Mouse (Mus musculus): Measurements from ENCODE around the gene Ripor1. TPM values are rescaled to one million over a fixed set of nuclear protein-coding genes. Genes with fewer than 3 reads are reported as not detected.

Gene Ripor1
- polyA plus RNA-seq, 1 experiment from 2014 or later, result 28.5 TPM

- peak; percentile 58 for DNase-seq (ENCODE audit: low spot score)
Measured at GRCm38 (mm10) chr8:105624401-105624800, 19.3 kb downstream of the Ripor1 start.

- DNase-seq (ENCODE audit: low spot score), result no peak
Measured at GRCm38 (mm10) chr8:105624831-105625230, 19.8 kb downstream of the Ripor1 start.

GRCm38 (mm10) chr8:105626086-105626485 lies 21.0 kb downstream of the Ripor1 start:
- no peak for DNase-seq (ENCODE audit: low spot score)

GRCm38 (mm10) chr8:105629337-105629736 lies 24.3 kb downstream of the Ripor1 start:
- DNase-seq (ENCODE audit: low spot score), result no peak

- DNase-seq (ENCODE audit: low spot score), result peak; percentile 41
Measured at GRCm38 (mm10) chr8:105634771-105635458, 29.9 kb downstream of the Ripor1 start.

GRCm38 (mm10) chr8:105635481-105635880 lies 30.4 kb downstream of the Ripor1 start:
- DNase-seq (ENCODE audit: low spot score), result no peak

GRCm38 (mm10) chr8:105636018-105636962 lies 31.2 kb downstream of the Ripor1 start, which contains the start of gene Ctcf:
Gene Ctcf (plus strand): TSS chr8:105636568.
- peak; percentile 96 for DNase-seq (ENCODE audit: low spot score)

GRCm38 (mm10) chr8:105636963-105637510 lies 32.0 kb downstream of the Ripor1 start, which contains the start of gene Agrp:
Gene Agrp (minus strand): TSS chr8:105637393.
- peak; percentile 74 for DNase-seq (ENCODE audit: low spot score)

GRCm38 (mm10) chr8:105637601-105638041 lies 32.6 kb downstream of the Ripor1 start:
- peak; percentile 42 for DNase-seq (ENCODE audit: low spot score)

- DNase-seq (ENCODE audit: low spot score), result peak; percentile 55
Measured at GRCm38 (mm10) chr8:105638510-105638909, 33.5 kb downstream of the Ripor1 start.

GRCm38 (mm10) chr8:105639835-105640234 lies 34.8 kb downstream of the Ripor1 start:
- no peak for DNase-seq (ENCODE audit: low spot score)

- DNase-seq (ENCODE audit: low spot score), result no peak
Measured at GRCm38 (mm10) chr8:105640511-105640910, 35.5 kb downstream of the Ripor1 start.

- no peak for DNase-seq (ENCODE audit: low spot score)
Measured at GRCm38 (mm10) chr8:105645205-105645604, 40.1 kb downstream of the Ripor1 start.

GRCm38 (mm10) chr8:105648929-105649328 lies 43.9 kb downstream of the Ripor1 start:
- DNase-seq (ENCODE audit: low spot score), result no peak

- DNase-seq (ENCODE audit: low spot score), result no peak
Measured at GRCm38 (mm10) chr8:105657641-105658040, 52.6 kb downstream of the Ripor1 start.

- peak; percentile 69 for DNase-seq (ENCODE audit: low spot score)
Measured at GRCm38 (mm10) chr8:105661167-105661566, 56.1 kb downstream of the Ripor1 start.

MicroRNA genes within 50 kb of the gene (microRNA counts, 519-probe panel; counts per million panel counts)
- microRNA mmu-miR-1966, result 473 counts per million, percentile 71 among the panel's probes with 10 or more counts

Small RNAs within 50 kb of the gene (microRNA-seq; reads per million reads assigned to microRNA genes)
- gene Mir1966 (ENCODE audit: borderline number of aligned reads), result not detected

Other genes starting within 250 kb of the Ripor1 start
- gene Plekhg4, start 232.0 kb upstream of the Ripor1 start, polyA plus RNA-seq (2015; fragmentation: Nextera tagmentation; extraction: Ambion mirVana), result 0.09 and 0.21 TPM in 2 replicates
- 0.04 and 0.31 TPM in 2 replicates for gene Kctd19, start 191.8 kb upstream of the Ripor1 start, polyA plus RNA-seq (2015; fragmentation: Nextera tagmentation; extraction: Ambion mirVana)
- 0.28 and 0.47 TPM in 2 replicates for gene Lrrc36, start 191.7 kb upstream of the Ripor1 start, polyA plus RNA-seq (2015; fragmentation: Nextera tagmentation; extraction: Ambion mirVana)
- gene Tppp3, start 133.7 kb upstream of the Ripor1 start, polyA plus RNA-seq (2015; fragmentation: Nextera tagmentation; extraction: Ambion mirVana), result 31.9 and 42.4 TPM in 2 replicates
- gene Zdhhc1, start 108.4 kb upstream of the Ripor1 start, polyA plus RNA-seq (2015; fragmentation: Nextera tagmentation; extraction: Ambion mirVana), result 5.8 and 6.9 TPM in 2 replicates
- 0.26 and 0.28 TPM in 2 replicates for gene Hsd11b2, start 86.5 kb upstream of the Ripor1 start, polyA plus RNA-seq (2015; fragmentation: Nextera tagmentation; extraction: Ambion mirVana)
- 97.3 and 105 TPM in 2 replicates for gene Atp6v0d1, start 39.2 kb upstream of the Ripor1 start, polyA plus RNA-seq (2015; fragmentation: Nextera tagmentation; extraction: Ambion mirVana)
- gene Ctcf, start 31.3 kb downstream of the Ripor1 start, polyA plus RNA-seq (2015; fragmentation: Nextera tagmentation; extraction: Ambion mirVana), result 213 and 255 TPM in 2 replicates
- 1.2 TPM in 2 replicates for gene Agrp, start 32.1 kb downstream of the Ripor1 start, polyA plus RNA-seq (2015; fragmentation: Nextera tagmentation; extraction: Ambion mirVana)
- 53.7 and 63.6 TPM in 2 replicates for gene Carmil2, start 81.0 kb downstream of the Ripor1 start, polyA plus RNA-seq (2015; fragmentation: Nextera tagmentation; extraction: Ambion mirVana)
- 66.7 and 72.9 TPM in 2 replicates for gene Acd, start 95.8 kb downstream of the Ripor1 start, polyA plus RNA-seq (2015; fragmentation: Nextera tagmentation; extraction: Ambion mirVana)
- 20.5 and 22.4 TPM in 2 replicates for gene Pard6a, start 95.9 kb downstream of the Ripor1 start, polyA plus RNA-seq (2015; fragmentation: Nextera tagmentation; extraction: Ambion mirVana)
- gene 4933405L10Rik, start 102.4 kb downstream of the Ripor1 start, polyA plus RNA-seq (2015; fragmentation: Nextera tagmentation; extraction: Ambion mirVana), result 0.12 TPM in 1 of 2 replicates, not detected in the other
- 28.7 and 29.4 TPM in 2 replicates for gene Enkd1, start 103.0 kb downstream of the Ripor1 start, polyA plus RNA-seq (2015; fragmentation: Nextera tagmentation; extraction: Ambion mirVana)
- gene Gfod2, start 153.4 kb downstream of the Ripor1 start, polyA plus RNA-seq (2015; fragmentation: Nextera tagmentation; extraction: Ambion mirVana), result 9.0 and 11.3 TPM in 2 replicates
- gene Ranbp10, start 222.1 kb downstream of the Ripor1 start, polyA plus RNA-seq (2015; fragmentation: Nextera tagmentation; extraction: Ambion mirVana), result 8.4 and 9.9 TPM in 2 replicates
- 0.10 and 0.18 TPM in 2 replicates for gene Tsnaxip1, start 222.5 kb downstream of the Ripor1 start, polyA plus RNA-seq (2015; fragmentation: Nextera tagmentation; extraction: Ambion mirVana)
- gene Cenpt, start 248.0 kb downstream of the Ripor1 start, polyA plus RNA-seq (2015; fragmentation: Nextera tagmentation; extraction: Ambion mirVana), result 25.1 and 28.2 TPM in 2 replicates
- 55.4 and 56.2 TPM in 2 replicates for gene Thap11, start 249.9 kb downstream of the Ripor1 start, polyA plus RNA-seq (2015; fragmentation: Nextera tagmentation; extraction: Ambion mirVana)